Mouse (Mus musculus) lung, postnatal 14 days (tissue): ENCODE data around the gene Fbxw8.

ENCODE experiments used
- DNase-seq: peaks from one replicate; pipeline ENCODE4 v3.0.0; 2021

Fbxw8 gene

GRCm38 (mm10) chr5:118071766-118072165 lies 83.5 kb downstream of the Fbxw8 start:
- DNase-seq, result no peak

- DNase-seq, result peak; percentile 65
These were observed 85.9 kb downstream of the Fbxw8 start for GRCm38 (mm10) chr5:118069315-118069714.

GRCm38 (mm10) chr5:118067984-118068494 lies 87.2 kb downstream of the Fbxw8 start:
- no peak for DNase-seq

- no peak for DNase-seq
These were observed 87.7 kb downstream of the Fbxw8 start for GRCm38 (mm10) chr5:118067572-118067971.

GRCm38 (mm10) chr5:118066828-118067227 lies 88.4 kb downstream of the Fbxw8 start:
- DNase-seq, result peak; percentile 76

- no peak for DNase-seq
These were observed 89.6 kb downstream of the Fbxw8 start for GRCm38 (mm10) chr5:118065516-118066255.

GRCm38 (mm10) chr5:118064284-118064901 lies 90.9 kb downstream of the Fbxw8 start:
- no peak for DNase-seq

- DNase-seq, result no peak
These were observed 92.1 kb downstream of the Fbxw8 start for GRCm38 (mm10) chr5:118063181-118063621.

- no peak for DNase-seq
These were observed 93.9 kb downstream of the Fbxw8 start for GRCm38 (mm10) chr5:118061391-118061790.

- DNase-seq, result no peak
These were observed 95.6 kb downstream of the Fbxw8 start for GRCm38 (mm10) chr5:118059646-118060045.

- no peak for DNase-seq
These were observed 96.4 kb downstream of the Fbxw8 start for GRCm38 (mm10) chr5:118058858-118059257.

- DNase-seq, result peak; percentile 26
These were observed 97.7 kb downstream of the Fbxw8 start for GRCm38 (mm10) chr5:118057508-118058111.

GRCm38 (mm10) chr5:118053205-118053604 lies 102.1 kb downstream of the Fbxw8 start:
- DNase-seq, result no peak

- DNase-seq, result peak; percentile 30
These were observed 103.1 kb downstream of the Fbxw8 start for GRCm38 (mm10) chr5:118051981-118052662.

GRCm38 (mm10) chr5:118050743-118051142 lies 104.5 kb downstream of the Fbxw8 start:
- no peak for DNase-seq

GRCm38 (mm10) chr5:118048928-118049327 lies 106.3 kb downstream of the Fbxw8 start:
- no peak for DNase-seq

- DNase-seq, result no peak
These were observed 106.9 kb downstream of the Fbxw8 start for GRCm38 (mm10) chr5:118048412-118048811.

- no peak for DNase-seq
These were observed 108.0 kb downstream of the Fbxw8 start for GRCm38 (mm10) chr5:118047091-118047757.

GRCm38 (mm10) chr5:118045385-118045784 lies 109.9 kb downstream of the Fbxw8 start:
- DNase-seq, result no peak

- DNase-seq, result no peak
These were observed 110.4 kb downstream of the Fbxw8 start for GRCm38 (mm10) chr5:118044907-118045306.

GRCm38 (mm10) chr5:118043761-118044160 lies 111.5 kb downstream of the Fbxw8 start:
- DNase-seq, result no peak

- DNase-seq, result no peak
These were observed 112.7 kb downstream of the Fbxw8 start for GRCm38 (mm10) chr5:118042599-118042998.

- no peak for DNase-seq
These were observed 116.0 kb downstream of the Fbxw8 start for GRCm38 (mm10) chr5:118039241-118039668.
